10 mouse cellular contexts compared by ENCODE assay signal in the genomic region with DNA sequence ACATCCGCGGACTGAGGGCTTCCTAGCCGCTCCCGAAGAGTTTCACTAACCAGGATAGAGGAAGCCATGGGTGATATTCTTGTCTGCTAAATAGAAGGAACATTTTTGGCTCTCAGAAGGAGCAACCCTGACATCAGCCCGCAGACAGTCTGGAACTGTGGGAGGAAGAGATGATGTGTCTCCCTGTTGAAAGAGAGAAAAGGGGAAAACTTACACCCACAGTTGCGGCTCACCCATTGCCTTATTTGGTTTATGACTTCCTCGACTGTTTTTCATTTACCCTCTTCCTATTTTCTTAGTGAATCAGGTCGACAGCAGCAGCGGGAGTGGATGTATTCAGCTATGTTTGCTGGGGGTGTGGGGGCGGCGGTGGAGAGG.
DNase-seq lines count a peak whose midpoint lies in the region; ATAC-seq and TF ChIP-seq lines count a peak whose summit lies in the region.
"Had no signal": no experiment of that assay in that cellular context is flagged by ENCODE, and none has a peak within 500 bp of the region (broad histone marks: within the 10 kb centered on the region; RNA-seq: fewer than 3 reads in every experiment).

No protein-coding gene starts in this region.

- peak overlapping the region; percentile 33 for H3K4me2 ChIP-seq in kidney, embryonic 14.5 days (replicated peaks; ENCODE audit: low read depth, low read length)
- H3K4me2 ChIP-seq in heart, postnatal 0 days (ENCODE audit: low read depth, low read length) = peak overlapping the region; percentile 23
- 0 out of 2 replicates have a peak overlapping the region, but pooled peaks have one; percentile 14 for H3K4me2 ChIP-seq in stomach, postnatal 0 days (replicated peaks; ENCODE audit: low read depth)
- H3K4me2 ChIP-seq in liver, postnatal 0 days (ENCODE audit: low read depth, low read length) = no peak overlapping the region

- no peaks in the 10 kb centered on the region for H3K27me3 ChIP-seq in kidney, embryonic 14.5 days (ENCODE audit: control insufficient read depth, insufficient read depth, low read length)
- H3K27me3 ChIP-seq in heart, postnatal 0 days (ENCODE audit: control insufficient read depth, insufficient read depth, low read length) = no peaks in the 10 kb centered on the region
- no peaks in the 10 kb centered on the region for H3K27me3 ChIP-seq in stomach, postnatal 0 days (ENCODE audit: control insufficient read depth, insufficient read depth, low read length)
- no peaks in the 10 kb centered on the region for H3K27me3 ChIP-seq in liver, postnatal 0 days (ENCODE audit: insufficient read depth, low read length)

- H3K36me3 ChIP-seq in kidney, embryonic 14.5 days (ENCODE audit: control insufficient read depth, insufficient read depth, low read length) = no peaks in the 10 kb centered on the region
- no peaks in the 10 kb centered on the region for H3K36me3 ChIP-seq in heart, postnatal 0 days (replicated peaks; ENCODE audit: control insufficient read depth, insufficient read depth, low read length)
- H3K36me3 ChIP-seq in stomach, postnatal 0 days (ENCODE audit: control insufficient read depth, insufficient read depth, low read length) = no peaks in the 10 kb centered on the region
- no peaks in the 10 kb centered on the region for H3K36me3 ChIP-seq in liver, postnatal 0 days (replicated peaks; ENCODE audit: insufficient read depth, low read length)

- 30% methylated on average over 11 of the region's 11 CpGs for WGBS in kidney, embryonic 14.5 days
- 64% methylated on average over 11 of the region's 11 CpGs for WGBS in heart, postnatal 0 days
- WGBS in stomach, postnatal 0 days = 70% methylated on average over 11 of the region's 11 CpGs
- 69% methylated on average over 11 of the region's 11 CpGs for WGBS in liver, postnatal 0 days (ENCODE audit: insufficient replicate concordance)

- H3K9ac ChIP-seq in kidney, embryonic 14.5 days (ENCODE audit: low read depth, low read length) = no peak overlapping the region
- H3K9ac ChIP-seq in heart, postnatal 0 days (replicated peaks; ENCODE audit: low read depth, low read length) = no peak overlapping the region
- no peak overlapping the region for H3K9ac ChIP-seq in stomach, postnatal 0 days (ENCODE audit: low read length)
- no peak overlapping the region for H3K9ac ChIP-seq in liver, postnatal 0 days (replicated peaks)

- H3K4me1 ChIP-seq in kidney, embryonic 14.5 days (ENCODE audit: control insufficient read depth, insufficient read depth, low read length) = peaks cover 4% of the 10 kb centered on the region; the same call in 1 of the 2 replicates
- no peaks in the 10 kb centered on the region for H3K4me1 ChIP-seq in heart, postnatal 0 days (ENCODE audit: control insufficient read depth, insufficient read depth)
- H3K4me1 ChIP-seq in stomach, postnatal 0 days (replicated peaks; ENCODE audit: control insufficient read depth, insufficient read depth) = no peaks in the 10 kb centered on the region
- H3K4me1 ChIP-seq in liver, postnatal 0 days (ENCODE audit: insufficient read depth) = no peaks in the 10 kb centered on the region

- DNase-seq in kidney, postnatal 25 days = no peak
- peak; percentile 21 for DNase-seq in urinary bladder, postnatal 14 days (ENCODE audit: low spot score)
- no peak for DNase-seq in urinary bladder, adult 18-20 months (ENCODE audit: low spot score in 2 of 2)
- DNase-seq in heart, postnatal 0 days (ENCODE audit: low spot score) = peak; percentile 16
- DNase-seq in stomach, postnatal 0 days (ENCODE audit: low spot score) = no peak
- DNase-seq in layer of hippocampus, postnatal 25 days (ENCODE audit: extremely low spot score in 1 of 2, low spot score in 1 of 2) = no peak
- no peak for DNase-seq in liver, postnatal 0 days
- DNase-seq: layer of hippocampus, postnatal 36 days had no signal

- no peak overlapping the region for H3K4me3 ChIP-seq in kidney, embryonic 14.5 days (ENCODE audit: low read length)
- no peak overlapping the region for H3K4me3 ChIP-seq in heart, postnatal 0 days (ENCODE audit: low read depth, low read length)
- H3K4me3 ChIP-seq in stomach, postnatal 0 days (ENCODE audit: low read depth, low read length) = no peak overlapping the region
- no peak overlapping the region for H3K4me3 ChIP-seq in liver, postnatal 0 days (ENCODE audit: low read depth, low read length)

- ATAC-seq in kidney, embryonic 14.5 days (ENCODE audit: low FRiP score, low TSS enrichment) = no peak
- ATAC-seq in heart, postnatal 0 days (ENCODE audit: insufficient read depth, low read depth) = no peak
- ATAC-seq in stomach, postnatal 0 days (ENCODE audit: low FRiP score, low TSS enrichment) = no peak; the same call in 1 of the 2 replicates
- ATAC-seq in liver, postnatal 0 days = no peak
- ATAC-seq: midbrain, embryonic 16.5 days had no signal

- peak overlapping the region; percentile 24; the same call in 1 of the 2 replicates for H3K27ac ChIP-seq in kidney, embryonic 14.5 days (ENCODE audit: low read depth, low read length)
- no peak overlapping the region for H3K27ac ChIP-seq in heart, postnatal 0 days (ENCODE audit: low read depth)
- peak overlapping the region; percentile 58; the same call in 1 of the 2 replicates for H3K27ac ChIP-seq in stomach, postnatal 0 days (replicated peaks)
- H3K27ac ChIP-seq in liver, postnatal 0 days (ENCODE audit: low read depth) = no peak overlapping the region

- TF ChIP-seq CTCF in heart, postnatal 0 days (IDR thresholded peaks at IDR 0.05; ENCODE audit: low read depth) = no peak
- TF ChIP-seq CTCF in stomach, postnatal 0 days (IDR thresholded peaks at IDR 0.05; ENCODE audit: low read depth) = no peak
- TF ChIP-seq CTCF in liver, postnatal 0 days (IDR thresholded peaks at IDR 0.05; ENCODE audit: low read depth) = no peak

- no peaks in the 10 kb centered on the region for H3K9me3 ChIP-seq in kidney, embryonic 14.5 days (ENCODE audit: control insufficient read depth, low read length)
- H3K9me3 ChIP-seq in heart, postnatal 0 days (replicated peaks; ENCODE audit: control insufficient read depth, low read length) = no peaks in the 10 kb centered on the region
- no peaks in the 10 kb centered on the region for H3K9me3 ChIP-seq in stomach, postnatal 0 days (ENCODE audit: control insufficient read depth, low read length)
- no peaks in the 10 kb centered on the region for H3K9me3 ChIP-seq in liver, postnatal 0 days (ENCODE audit: low read length)

- no peak for TF ChIP-seq EP300 in heart, postnatal 0 days (IDR thresholded peaks at IDR 0.05; ENCODE audit: low read depth)
- no peak for TF ChIP-seq EP300 in stomach, postnatal 0 days (optimal IDR thresholded peaks at IDR 0.05)
- no peak for TF ChIP-seq EP300 in liver, postnatal 0 days (IDR thresholded peaks at IDR 0.05; ENCODE audit: low read depth)

Comparison
In these comparisons a context has a peak if more than half of its experiments do, and no peak if none do; other contexts are left out.
1. DNase-seq: peak in urinary bladder, postnatal 14 days (single experiment) and heart, postnatal 0 days (single experiment); none in kidney, postnatal 25 days (0 of 2), urinary bladder, adult 18-20 months (0 of 2), stomach, postnatal 0 days (single experiment), layer of hippocampus, postnatal 25 days (0 of 2) and liver, postnatal 0 days (single experiment).
2. H3K27ac ChIP-seq: peak in kidney, embryonic 14.5 days (single experiment) and stomach, postnatal 0 days (single experiment); none in heart, postnatal 0 days (single experiment) and liver, postnatal 0 days (single experiment).